Mouse (Mus musculus) liver, postnatal 0 days (tissue): Measurements from ENCODE around the gene Fbxw9.

Experiments used
- CTCF ChIP-seq: sonication (generic); IDR thresholded peaks from 2 replicates; pipeline ENCODE4 v1.5.1; 2016; ENCODE audit warnings: antibody characterized with exemption, low read depth
- EP300 ChIP-seq: IDR thresholded peaks from 2 replicates; pipeline ENCODE4 v1.6.1; 2016; ENCODE audit warnings: antibody characterized with exemption, low read depth, mild to moderate bottlenecking

DNA sequence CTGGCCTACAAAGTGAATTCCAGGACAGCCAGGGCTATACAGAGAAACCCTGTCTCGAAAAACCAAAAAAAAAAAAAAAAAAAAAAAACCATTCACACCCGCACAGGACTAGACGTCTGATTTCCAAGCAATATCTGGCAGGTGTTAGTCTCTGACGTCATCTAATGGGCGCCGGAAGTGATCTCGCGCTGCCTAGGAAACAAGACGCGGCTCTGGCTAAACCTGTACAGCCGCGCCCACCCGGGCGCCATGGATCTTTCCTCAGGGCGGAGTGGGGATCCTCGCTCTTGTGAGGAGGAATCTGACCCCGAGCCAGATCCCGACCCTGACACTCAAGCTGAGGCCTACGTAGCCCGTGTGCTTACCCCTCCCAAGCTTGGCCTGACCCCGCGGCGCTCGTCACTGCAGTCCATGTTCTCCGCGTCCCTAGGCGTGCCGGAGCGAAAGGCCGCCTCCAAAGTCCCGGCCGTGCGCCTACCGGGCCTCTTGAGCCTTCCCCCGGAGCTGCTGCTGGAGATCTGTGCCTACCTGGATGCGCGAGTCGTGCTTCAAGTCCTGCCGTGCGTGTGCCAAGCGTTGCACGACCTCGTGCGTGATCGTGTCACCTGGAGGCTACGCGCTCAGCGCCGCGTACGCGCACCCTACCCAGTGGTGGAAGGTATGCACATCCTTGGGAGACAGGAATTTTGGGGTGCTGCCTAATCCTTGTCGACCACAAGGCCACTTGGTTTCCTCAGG, at the start of gene Fbxw9:
- TF ChIP-seq CTCF, result no peak
- no peak for TF ChIP-seq EP300
